Mouse (Mus musculus): Measurements from ENCODE around the gene Notch2. TPM values are rescaled to one million over a fixed set of nuclear protein-coding genes. Genes with fewer than 3 reads are reported as not detected.
A peak's percentile ranks its signal among the peaks of the same experiment; 100 is the strongest.

The Notch2 gene
- polyA plus RNA-seq, 1 experiment from 2014 or later, result 7.6 TPM

DNA sequence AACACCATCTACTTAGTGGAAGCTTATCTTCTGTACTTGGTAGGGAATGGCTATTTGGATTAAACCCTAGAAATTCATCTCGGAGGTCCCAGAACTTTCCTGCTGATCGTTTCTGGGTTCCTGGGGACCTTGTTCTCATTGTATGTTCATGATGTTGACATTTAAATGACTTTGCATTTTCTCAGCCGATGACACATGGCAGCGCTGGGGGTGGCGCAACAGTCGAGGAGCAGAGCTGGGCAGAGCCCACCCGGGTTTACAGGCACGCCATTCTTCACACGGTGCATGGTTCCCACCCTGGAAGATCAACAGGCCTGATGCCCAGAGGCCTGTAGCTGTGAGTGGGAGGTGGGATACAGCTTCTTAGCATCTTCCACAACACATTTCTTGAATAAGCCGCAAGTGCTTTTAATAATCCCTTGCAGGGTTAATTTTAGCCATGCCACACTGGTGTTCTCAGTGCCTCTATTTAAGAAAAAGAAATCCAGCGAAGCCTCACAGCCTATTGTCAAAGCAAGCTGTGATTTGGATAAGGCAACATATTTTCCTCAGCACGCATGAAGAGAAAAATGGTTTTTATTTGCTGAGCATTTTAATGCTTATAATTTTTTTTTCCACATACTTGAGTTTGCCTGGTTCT is 54.6 kb downstream of the Notch2 start:
- Histone ChIP-seq H3K27ac (ENCODE audit: low read depth, low read length) (0 out of 2 replicates have a peak overlapping the region, but pooled peaks have one; percentile 46), H3K27me3 (replicated peaks; ENCODE audit: control insufficient read depth, insufficient read depth, low read length) (no peaks in the 10 kb centered on the region), H3K4me2 (ENCODE audit: low read length) (no peak overlapping the region), H3K4me1 (ENCODE audit: control insufficient read depth, insufficient read depth, low read depth, low read length) (peaks cover 19% of the 10 kb centered on the region), H3K9ac (ENCODE audit: low read depth, low read length) (no peak overlapping the region), H3K36me3 (ENCODE audit: control insufficient read depth, insufficient read depth, low read length) (no peaks in the 10 kb centered on the region), H3K9me3 (ENCODE audit: control insufficient read depth, low read length) (no peaks in the 10 kb centered on the region), H3K4me3 (ENCODE audit: low read length) (no peak overlapping the region)
- WGBS, result 69% methylated on average over 12 of the region's 12 CpGs
- ATAC-seq, result no peak

DNA sequence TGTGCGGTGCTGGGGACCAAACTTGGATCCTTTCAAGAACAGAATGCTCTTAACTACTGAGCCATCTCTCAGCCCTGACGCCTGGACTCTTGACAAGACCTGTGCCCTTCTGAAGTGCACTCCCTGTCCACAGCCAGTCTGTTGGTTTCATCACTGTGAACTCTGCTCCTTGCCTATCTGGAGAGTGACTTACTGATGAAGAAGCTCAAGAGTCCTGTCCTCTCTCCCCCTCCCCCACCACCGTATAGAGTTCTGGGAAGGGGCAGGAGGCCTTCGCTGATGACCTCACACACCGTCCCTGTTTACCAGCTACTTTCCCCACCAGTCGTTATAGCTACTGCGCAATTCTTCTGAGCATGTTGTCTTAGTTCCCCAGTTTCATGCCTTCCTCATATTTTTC is 55.8 kb downstream of the Notch2 start:
- H3K4me1 ChIP-seq (ENCODE audit: control insufficient read depth, insufficient read depth, low read depth, low read length), result peaks cover 7% of the 10 kb centered on the region
- H3K4me2 ChIP-seq (ENCODE audit: low read length), result no peak overlapping the region
- no peaks in the 10 kb centered on the region for H3K36me3 ChIP-seq (ENCODE audit: control insufficient read depth, insufficient read depth, low read length)
- no peak for ATAC-seq
- no peak overlapping the region for H3K4me3 ChIP-seq (ENCODE audit: low read length)
- no peaks in the 10 kb centered on the region for H3K27me3 ChIP-seq (replicated peaks; ENCODE audit: control insufficient read depth, insufficient read depth, low read length)
- H3K9me3 ChIP-seq (ENCODE audit: control insufficient read depth, low read length), result no peaks in the 10 kb centered on the region
- H3K27ac ChIP-seq (ENCODE audit: low read depth, low read length), result no peak overlapping the region
- H3K9ac ChIP-seq (ENCODE audit: low read depth, low read length), result no peak overlapping the region
- 86% methylated on average over 7 of the region's 7 CpGs for WGBS

DNA sequence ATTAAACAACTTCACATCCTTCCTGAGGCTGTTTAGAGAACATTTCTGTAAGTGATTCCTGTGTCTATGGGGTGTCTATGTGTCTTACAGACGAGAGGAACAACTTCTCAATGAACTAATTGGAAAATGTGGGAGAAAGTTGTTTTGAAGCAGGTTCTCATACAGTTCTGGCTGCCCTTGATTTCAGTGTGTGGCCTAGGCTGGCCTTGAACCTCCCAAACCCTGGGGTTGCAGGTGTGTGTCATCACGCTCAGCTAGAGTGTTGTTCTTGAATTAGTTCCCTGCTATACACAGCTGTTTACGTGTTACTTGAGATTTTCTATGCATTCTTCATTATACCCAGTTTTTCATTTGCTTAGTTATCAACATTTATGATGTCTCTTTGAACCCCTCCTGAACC is 56.5 kb downstream of the Notch2 start:
- Histone ChIP-seq H3K36me3 (ENCODE audit: control insufficient read depth, insufficient read depth, low read length) (no peaks in the 10 kb centered on the region), H3K4me2 (ENCODE audit: low read length) (no peak overlapping the region), H3K27me3 (replicated peaks; ENCODE audit: control insufficient read depth, insufficient read depth, low read length) (no peaks in the 10 kb centered on the region), H3K4me3 (ENCODE audit: low read length) (no peak overlapping the region), H3K27ac (ENCODE audit: low read depth, low read length) (no peak overlapping the region), H3K9me3 (ENCODE audit: control insufficient read depth, low read length) (no peaks in the 10 kb centered on the region), H3K9ac (ENCODE audit: low read depth, low read length) (no peak overlapping the region), H3K4me1 (ENCODE audit: control insufficient read depth, insufficient read depth, low read depth, low read length) (peaks cover 3% of the 10 kb centered on the region)
- no peak for ATAC-seq
- WGBS, result 94% methylated on average over 3 of the region's 3 CpGs

DNA sequence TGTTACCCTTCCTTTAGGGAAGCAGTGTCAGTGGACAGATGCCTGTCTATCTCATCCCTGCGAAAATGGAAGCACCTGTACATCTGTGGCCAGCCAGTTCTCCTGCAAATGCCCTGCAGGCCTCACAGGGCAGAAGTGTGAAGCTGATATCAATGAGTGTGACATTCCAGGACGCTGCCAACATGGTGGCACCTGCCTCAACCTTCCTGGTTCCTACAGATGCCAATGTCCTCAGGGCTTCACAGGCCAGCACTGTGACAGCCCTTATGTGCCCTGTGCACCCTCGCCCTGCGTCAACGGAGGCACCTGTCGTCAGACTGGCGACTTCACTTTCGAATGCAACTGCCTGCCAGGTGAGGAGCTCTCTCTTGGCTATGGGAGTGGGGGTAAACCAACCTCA is 59.2 kb downstream of the Notch2 start:
- no peak overlapping the region for H3K4me2 ChIP-seq (ENCODE audit: low read length)
- H3K9ac ChIP-seq (ENCODE audit: low read depth, low read length), result no peak overlapping the region
- H3K27ac ChIP-seq (ENCODE audit: low read depth, low read length), result no peak overlapping the region
- ATAC-seq, result no peak
- 98% methylated on average over 8 of the region's 8 CpGs for WGBS
- no peaks in the 10 kb centered on the region for H3K27me3 ChIP-seq (replicated peaks; ENCODE audit: control insufficient read depth, insufficient read depth, low read length)
- no peaks in the 10 kb centered on the region for H3K36me3 ChIP-seq (ENCODE audit: control insufficient read depth, insufficient read depth, low read length)
- H3K4me1 ChIP-seq (ENCODE audit: control insufficient read depth, insufficient read depth, low read depth, low read length), result peaks cover 5% of the 10 kb centered on the region
- H3K4me3 ChIP-seq (ENCODE audit: low read length), result no peak overlapping the region
- no peaks in the 10 kb centered on the region for H3K9me3 ChIP-seq (ENCODE audit: control insufficient read depth, low read length)

DNA sequence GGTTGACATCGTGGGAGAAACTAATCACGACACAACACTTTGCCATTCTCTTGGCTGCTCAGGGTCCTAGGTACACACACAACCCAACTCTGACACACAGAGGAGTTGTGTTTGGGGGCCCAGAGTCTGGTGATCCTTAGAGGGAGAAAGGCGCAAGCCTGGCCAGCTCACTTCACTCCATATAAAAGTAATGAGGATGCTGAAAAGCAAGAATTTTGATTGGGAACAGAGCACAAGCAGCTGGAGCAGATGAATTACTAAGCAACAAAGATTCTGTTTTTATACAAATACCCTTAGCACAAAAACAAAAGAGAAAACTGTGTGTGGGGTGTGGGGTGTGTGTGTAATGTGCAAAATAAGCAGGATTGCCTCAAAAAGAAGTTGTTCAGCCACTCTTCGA is 60.2 kb downstream of the Notch2 start:
- WGBS, result 92% methylated on average over 4 of the region's 4 CpGs
- Histone ChIP-seq H3K4me3 (ENCODE audit: low read length) (no peak overlapping the region), H3K27ac (ENCODE audit: low read depth, low read length) (no peak overlapping the region), H3K4me1 (ENCODE audit: control insufficient read depth, insufficient read depth, low read depth, low read length) (peaks cover 5% of the 10 kb centered on the region; the same call in 1 of the 2 replicates), H3K9ac (ENCODE audit: low read depth, low read length) (no peak overlapping the region), H3K27me3 (replicated peaks; ENCODE audit: control insufficient read depth, insufficient read depth, low read length) (no peaks in the 10 kb centered on the region), H3K36me3 (ENCODE audit: control insufficient read depth, insufficient read depth, low read length) (no peaks in the 10 kb centered on the region), H3K9me3 (ENCODE audit: control insufficient read depth, low read length) (no peaks in the 10 kb centered on the region), H3K4me2 (ENCODE audit: low read length) (no peak overlapping the region)
- ATAC-seq, result no peak

DNA sequence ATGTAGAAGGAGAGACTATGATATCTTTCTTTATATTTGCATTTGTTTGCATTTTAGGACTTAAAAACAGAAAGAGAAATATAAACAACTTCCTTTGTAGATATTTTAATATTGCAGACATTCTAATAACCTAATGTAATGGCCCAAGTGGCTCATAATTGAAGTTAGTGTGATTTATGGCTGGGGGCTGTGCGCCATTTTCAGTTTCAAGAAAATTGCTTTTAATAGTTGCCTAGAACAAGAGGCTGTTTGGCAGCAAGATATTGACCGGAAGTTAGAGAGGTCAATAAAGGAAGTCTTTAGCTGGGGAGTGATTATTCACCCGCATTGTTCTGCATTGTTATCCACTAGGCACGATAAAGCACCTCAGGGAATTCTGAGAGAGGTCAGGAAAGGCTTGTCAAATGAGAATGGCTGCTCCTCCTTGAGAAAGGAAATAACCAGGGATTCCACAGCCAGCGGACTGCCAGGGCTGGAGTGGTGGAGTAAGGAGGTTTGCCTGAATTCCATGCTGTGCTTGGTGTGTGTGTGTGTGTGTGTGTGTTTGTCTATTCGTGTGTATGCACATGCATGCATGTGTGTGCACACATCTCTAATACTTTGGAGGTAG is 61.4 kb downstream of the Notch2 start:
- Histone ChIP-seq H3K9me3 (ENCODE audit: control insufficient read depth, low read length) (no peaks in the 10 kb centered on the region), H3K9ac (ENCODE audit: low read depth, low read length) (no peak overlapping the region), H3K27ac (ENCODE audit: low read depth, low read length) (no peak overlapping the region), H3K27me3 (replicated peaks; ENCODE audit: control insufficient read depth, insufficient read depth, low read length) (no peaks in the 10 kb centered on the region), H3K36me3 (ENCODE audit: control insufficient read depth, insufficient read depth, low read length) (no peaks in the 10 kb centered on the region), H3K4me2 (ENCODE audit: low read length) (no peak overlapping the region), H3K4me3 (ENCODE audit: low read length) (no peak overlapping the region), H3K4me1 (ENCODE audit: control insufficient read depth, insufficient read depth, low read depth, low read length) (peaks cover 5% of the 10 kb centered on the region; the same call in 1 of the 2 replicates)
- no peak for ATAC-seq
- 42% methylated on average over 6 of the region's 6 CpGs for WGBS

DNA sequence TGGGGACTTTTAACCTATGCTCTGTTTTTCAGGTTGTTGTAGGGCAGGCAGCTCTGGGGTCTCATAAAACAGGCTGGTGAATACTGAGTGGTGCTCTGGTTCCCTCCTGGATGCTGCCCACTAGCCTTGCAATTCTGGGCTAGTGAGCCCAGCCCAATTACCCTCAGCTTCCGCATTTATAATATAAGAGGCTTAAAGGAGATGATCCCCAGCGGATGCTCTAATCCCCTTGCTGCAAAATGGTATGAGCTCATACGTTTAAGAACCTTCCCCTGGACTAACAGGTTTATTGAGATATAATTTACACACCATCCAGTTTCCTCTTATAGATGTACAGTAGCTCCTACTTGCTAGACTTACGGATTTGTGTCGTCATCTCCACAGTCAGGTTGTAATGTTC is 64.5 kb downstream of the Notch2 start:
- 89% methylated on average over 5 of the region's 5 CpGs for whole genome bisulfite sequencing
- Histone ChIP-seq H3K4me1 (ENCODE audit: control insufficient read depth, insufficient read depth, low read depth, low read length) (peaks cover 5% of the 10 kb centered on the region; the same call in 1 of the 2 replicates), H3K27me3 (replicated peaks; ENCODE audit: control insufficient read depth, insufficient read depth, low read length) (no peaks in the 10 kb centered on the region), H3K4me2 (ENCODE audit: low read length) (no peak overlapping the region), H3K4me3 (ENCODE audit: low read length) (no peak overlapping the region), H3K9me3 (ENCODE audit: control insufficient read depth, low read length) (no peaks in the 10 kb centered on the region), H3K9ac (ENCODE audit: low read depth, low read length) (no peak overlapping the region), H3K36me3 (ENCODE audit: control insufficient read depth, insufficient read depth, low read length) (no peaks in the 10 kb centered on the region), H3K27ac (ENCODE audit: low read depth, low read length) (no peak overlapping the region)
- ATAC-seq, result no peak

DNA sequence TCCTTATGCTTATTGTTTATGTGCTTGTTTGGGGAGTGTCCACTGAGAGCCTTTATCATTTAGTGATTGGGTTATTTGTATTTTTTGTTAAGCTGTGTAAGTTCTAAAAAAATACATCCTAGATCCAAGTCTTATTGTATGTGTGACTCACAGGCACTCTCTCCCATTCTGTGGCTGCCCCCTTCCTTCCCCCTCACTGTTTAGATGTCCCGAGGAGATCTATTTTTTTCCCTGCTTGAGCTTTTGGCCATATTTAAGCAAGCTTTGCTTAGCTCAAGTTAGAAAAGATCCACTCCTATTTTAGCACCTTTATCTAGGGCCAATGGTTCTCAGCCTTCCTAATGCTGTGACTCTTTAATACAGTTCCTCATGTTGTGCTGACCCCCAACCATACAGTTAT is 65.5 kb downstream of the Notch2 start:
- WGBS, result 75% methylated on average over 1 of the region's 1 CpGs
- H3K36me3 ChIP-seq (ENCODE audit: control insufficient read depth, insufficient read depth, low read length), result no peaks in the 10 kb centered on the region
- H3K27me3 ChIP-seq (replicated peaks; ENCODE audit: control insufficient read depth, insufficient read depth, low read length), result no peaks in the 10 kb centered on the region
- H3K9ac ChIP-seq (ENCODE audit: low read depth, low read length), result no peak overlapping the region
- no peak overlapping the region for H3K4me3 ChIP-seq (ENCODE audit: low read length)
- H3K9me3 ChIP-seq (ENCODE audit: control insufficient read depth, low read length), result no peaks in the 10 kb centered on the region
- no peak overlapping the region for H3K4me2 ChIP-seq (ENCODE audit: low read length)
- ATAC-seq, result no peak
- no peak overlapping the region for H3K27ac ChIP-seq (ENCODE audit: low read depth, low read length)
- peaks cover 5% of the 10 kb centered on the region; the same call in 1 of the 2 replicates for H3K4me1 ChIP-seq (ENCODE audit: control insufficient read depth, insufficient read depth, low read depth, low read length)

DNA sequence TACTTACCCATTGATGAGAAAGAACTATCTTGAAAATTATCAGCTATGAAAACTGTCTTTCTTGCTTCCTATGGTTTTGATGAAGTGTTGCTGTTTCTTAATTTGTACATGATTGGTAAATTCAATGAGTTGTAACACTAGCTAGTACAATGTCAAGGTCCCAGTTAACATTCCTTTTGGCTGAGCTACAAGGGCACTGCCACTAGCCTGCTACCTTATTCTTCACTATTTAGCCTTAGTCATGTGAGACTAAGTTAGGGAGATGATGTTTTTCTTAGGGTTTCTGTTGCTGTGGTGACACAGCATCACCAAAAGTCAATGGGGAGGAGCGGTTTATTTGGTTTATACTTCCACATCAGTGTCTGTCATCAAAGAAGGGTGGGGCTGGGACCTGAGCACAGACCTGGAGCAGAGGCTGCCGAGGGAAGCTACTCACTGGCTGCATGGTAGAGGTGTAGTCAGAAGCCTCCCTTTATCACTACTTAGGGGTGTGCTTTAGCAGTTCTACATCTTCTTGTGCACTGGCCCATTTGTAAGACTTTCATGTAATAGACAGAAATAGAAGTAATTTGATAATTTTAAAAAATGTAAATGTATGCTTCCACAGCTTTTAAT is 66.4 kb downstream of the Notch2 start:
- H3K27ac ChIP-seq (ENCODE audit: low read depth, low read length), result no peak overlapping the region
- WGBS, result 89% methylated on average over 2 of the region's 2 CpGs

More for the DNA sequence above, 66.4 kb downstream of the Notch2 start:
- Histone ChIP-seq H3K4me2 (ENCODE audit: low read length) (no peak overlapping the region), H3K36me3 (ENCODE audit: control insufficient read depth, insufficient read depth, low read length) (no peaks in the 10 kb centered on the region), H3K9ac (ENCODE audit: low read depth, low read length) (no peak overlapping the region), H3K27me3 (replicated peaks; ENCODE audit: control insufficient read depth, insufficient read depth, low read length) (no peaks in the 10 kb centered on the region), H3K9me3 (ENCODE audit: control insufficient read depth, low read length) (no peaks in the 10 kb centered on the region), H3K4me3 (ENCODE audit: low read length) (no peak overlapping the region), H3K4me1 (ENCODE audit: control insufficient read depth, insufficient read depth, low read depth, low read length) (peaks cover 10% of the 10 kb centered on the region)
- ATAC-seq, result no peak
